Mouse (Mus musculus) megakaryocyte progenitor cell, adult 5-6 weeks (primary cell): Measurements from ENCODE around the gene Slc30a4. TPM values are rescaled to one million over a fixed set of nuclear protein-coding genes. Genes with fewer than 3 reads are reported as not detected.
A peak's percentile ranks its signal among the peaks of the same experiment; 100 is the strongest.

Source experiments
- ATAC-seq: replicated peaks from 2 replicates; pipeline ENCODE4 v1.8.0; 2016; ENCODE audit warnings: mild to moderate bottlenecking, moderate TSS enrichment, inconsistent platforms; ENCODE audit not compliant: poor library complexity
- total RNA-seq, 2 experiments: library from RNA; stranded (forward) in 1 of 2; stranded (reverse) in 1 of 2; fragments of 157-497, 149-512 nt in 1 of 2; fragments of 200-1000 nt in 1 of 2; gene quantifications; 2 replicates each; pipeline versions ENCODE4 v1.2.3 to v1.2.4; 2015 to 2017

Gene Slc30a4
- 1.8 and 2.1 TPM in 2 replicates for total RNA-seq (2015)
- total RNA-seq (2017): 2.5 and 2.7 TPM in 2 replicates

DNA sequence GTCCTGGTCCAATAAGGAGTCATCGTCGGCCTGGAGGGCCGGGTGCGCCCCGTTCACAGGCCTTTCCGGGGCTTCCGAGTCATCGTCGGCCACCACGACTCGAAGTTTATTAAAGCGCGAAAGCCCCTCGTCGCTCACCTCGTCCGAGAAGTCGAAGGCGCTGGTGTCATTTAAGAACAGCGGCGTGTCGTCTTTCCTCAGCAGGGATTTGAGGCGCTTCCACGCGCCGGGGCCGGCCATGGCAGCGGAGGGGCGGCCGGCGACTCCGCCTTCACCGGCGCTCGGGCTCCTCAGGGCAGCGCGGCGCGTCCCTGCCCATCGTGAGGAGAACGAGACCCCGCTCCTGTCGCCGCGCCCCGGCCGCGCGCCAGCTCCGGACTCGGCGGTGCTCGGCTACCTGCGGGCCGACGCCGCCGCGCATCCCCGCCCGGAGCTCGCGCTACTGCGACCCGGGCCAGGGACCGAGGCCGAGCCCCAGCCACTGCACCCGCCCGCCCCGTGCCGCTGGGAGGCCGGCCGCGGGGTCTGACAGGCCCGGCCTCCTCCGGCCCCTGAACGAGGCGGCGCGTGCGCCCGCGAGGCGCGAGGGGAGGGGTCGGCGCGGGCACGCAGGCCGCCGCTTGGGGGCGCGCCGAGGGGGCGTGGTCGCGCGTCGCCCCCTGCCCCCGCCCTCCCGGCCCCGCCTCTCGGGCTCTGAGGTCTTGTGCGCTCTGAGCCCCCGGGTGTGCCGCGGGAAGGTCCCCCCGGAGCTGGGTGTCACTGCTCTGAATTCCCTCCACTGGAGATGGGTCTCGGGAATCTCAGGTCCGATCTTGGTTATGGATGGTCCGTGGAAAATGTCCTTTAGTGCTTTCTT is at the start of gene Slc30a4:
TSS of gene Slc30a4 (minus strand) at position 483 of the 856 bp plus-strand sequence.
- peak; percentile 53 for ATAC-seq

DNA sequence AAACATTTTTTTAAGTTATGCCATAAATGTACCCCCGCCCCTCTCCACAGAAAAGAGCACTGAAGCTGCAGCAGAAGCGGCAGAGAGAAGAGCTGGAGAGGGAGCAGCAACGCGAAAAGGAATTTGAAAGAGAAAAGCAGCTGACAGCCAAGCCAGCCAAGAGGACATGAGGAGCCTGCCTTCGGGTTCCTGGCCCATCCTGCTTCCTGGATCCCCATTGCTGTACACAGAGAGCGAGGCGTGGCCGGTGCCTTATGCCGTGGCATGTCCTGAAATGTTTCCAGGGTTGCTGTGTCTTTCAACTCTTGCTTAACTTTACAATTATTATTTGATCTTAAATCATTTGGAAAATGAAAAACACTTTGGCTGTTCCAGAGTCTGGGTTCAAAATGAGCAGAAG is 44.0 kb upstream of the Slc30a4 start:
- ATAC-seq: no peak

DNA sequence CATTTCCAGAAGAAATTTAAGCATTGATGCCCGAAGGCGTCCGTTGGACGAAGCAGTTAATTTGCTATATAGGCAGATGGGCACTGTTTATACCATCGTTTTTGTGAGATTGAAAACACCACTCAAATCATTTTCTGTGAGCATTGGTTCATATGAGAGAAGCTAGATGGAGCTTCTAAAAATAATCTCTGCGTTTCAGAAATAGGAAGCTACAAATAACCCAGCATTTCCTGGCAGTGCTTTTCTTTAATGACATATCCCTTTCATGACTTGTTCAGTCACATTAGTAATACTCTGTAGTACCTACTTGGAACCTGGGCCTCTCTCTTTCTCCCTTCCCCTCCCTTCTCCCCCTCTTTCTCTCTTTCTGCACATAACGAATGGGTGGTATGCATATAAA is 36.6 kb upstream of the Slc30a4 start:
- ATAC-seq: no peak; the same call in 1 of the 2 replicates

DNA sequence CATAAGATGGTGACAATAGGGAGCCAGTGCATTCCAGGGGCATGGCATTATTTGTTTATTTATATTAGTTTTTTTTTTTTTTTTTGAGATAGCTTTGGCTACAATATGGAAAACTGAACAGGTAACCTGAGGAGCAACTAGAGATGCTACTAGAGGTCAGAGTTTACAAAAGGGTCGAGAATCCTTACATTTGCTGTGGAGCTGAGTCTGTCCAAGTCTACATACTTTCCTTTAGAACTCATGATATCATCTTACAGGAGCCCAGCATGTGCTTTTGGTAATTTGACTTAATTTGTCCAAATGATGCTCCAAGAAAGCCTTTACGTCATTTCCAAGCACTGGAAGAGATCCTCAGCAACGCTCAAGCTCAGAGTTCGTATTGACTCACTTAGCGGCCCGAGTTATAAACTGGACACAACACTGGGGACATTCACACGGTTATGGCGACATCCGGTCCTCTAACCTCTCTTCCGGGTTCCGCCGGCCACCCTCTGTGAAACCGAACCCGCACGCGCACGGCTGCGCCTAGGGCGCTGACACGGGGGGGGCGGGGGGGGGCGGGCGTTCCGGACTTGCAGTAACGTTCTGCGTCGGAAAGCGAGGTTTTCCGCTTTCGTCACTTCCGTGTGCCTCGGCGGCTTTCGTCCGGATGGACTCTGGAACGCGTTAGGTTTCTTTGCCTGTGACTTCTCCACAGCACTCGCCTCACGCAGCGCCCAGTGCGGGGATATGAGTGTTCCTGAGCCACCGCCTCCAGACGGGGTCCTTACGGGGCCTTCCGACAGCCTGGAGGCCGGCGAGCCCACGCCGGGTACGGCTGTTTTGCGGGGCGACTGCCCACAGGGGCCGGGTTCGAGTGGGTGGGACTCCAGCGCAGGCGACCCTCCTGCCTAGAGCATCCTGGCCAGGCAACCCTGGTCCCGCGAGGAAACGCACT is 35.7 kb upstream of the Slc30a4 start, which contains the start of gene Bloc1s6:
TSS of gene Bloc1s6 (plus strand) at position 610 of the 937 bp plus-strand sequence.
- peak; percentile 94 for ATAC-seq

DNA sequence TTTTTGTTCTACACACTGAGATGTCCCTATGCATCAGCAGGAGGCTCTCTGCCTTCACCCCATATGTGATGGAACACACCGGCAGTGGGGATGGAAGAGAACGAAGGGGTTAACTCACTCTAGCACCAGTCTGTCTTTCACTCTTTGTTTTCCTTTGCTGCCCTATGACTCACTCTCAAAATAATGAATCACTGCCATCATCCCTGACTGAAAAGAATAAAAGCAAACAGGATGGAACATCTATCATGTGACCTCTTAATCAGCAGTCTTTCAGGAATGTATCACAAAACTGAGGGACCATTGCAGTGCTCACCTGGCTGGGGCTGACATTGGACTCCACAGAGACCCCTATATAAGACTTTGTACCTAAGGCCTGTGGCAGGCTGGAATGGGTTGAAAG is 29.0 kb upstream of the Slc30a4 start:
- ATAC-seq: no peak

DNA sequence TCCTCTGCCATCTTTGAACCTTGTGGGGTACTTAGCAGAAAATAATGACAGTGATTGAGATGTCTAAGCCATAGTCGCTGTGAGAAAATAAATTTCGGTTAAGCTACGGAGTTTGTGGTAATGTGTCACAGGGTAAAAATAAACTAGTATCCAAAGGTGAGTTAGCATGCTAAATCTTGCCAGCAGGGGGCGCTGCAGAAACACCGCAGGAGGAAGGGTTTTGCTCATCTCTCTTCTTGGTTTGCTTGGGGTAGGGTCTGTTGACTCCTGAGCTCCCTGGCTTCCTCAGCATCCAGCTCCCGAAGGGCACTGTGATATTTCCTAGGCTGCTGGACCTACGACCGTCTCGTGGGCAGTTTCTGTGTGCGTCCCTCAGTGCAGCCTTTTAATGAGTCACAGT is 23.1 kb upstream of the Slc30a4 start:
- peak; percentile 73 for ATAC-seq

DNA sequence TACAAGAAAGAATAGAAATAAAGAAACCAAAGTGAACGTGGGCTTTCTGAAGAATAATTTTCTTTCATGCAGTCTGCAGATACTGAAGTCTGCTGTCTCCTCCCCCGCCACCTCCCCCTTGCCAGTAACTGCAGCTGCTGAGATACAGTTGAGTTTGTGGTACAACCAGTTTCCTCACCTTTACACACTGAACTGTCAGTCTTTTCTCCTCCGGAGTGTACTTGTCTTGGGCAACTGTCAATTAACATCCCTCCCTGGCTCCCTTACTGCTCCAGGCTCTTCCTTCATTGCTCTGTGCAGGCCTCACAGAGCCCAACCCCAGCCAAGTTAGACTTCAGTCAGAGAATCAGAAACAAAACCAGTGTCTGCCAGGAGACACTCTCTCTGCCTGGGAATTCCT is 18.1 kb upstream of the Slc30a4 start:
- ATAC-seq: peak; percentile 44

DNA sequence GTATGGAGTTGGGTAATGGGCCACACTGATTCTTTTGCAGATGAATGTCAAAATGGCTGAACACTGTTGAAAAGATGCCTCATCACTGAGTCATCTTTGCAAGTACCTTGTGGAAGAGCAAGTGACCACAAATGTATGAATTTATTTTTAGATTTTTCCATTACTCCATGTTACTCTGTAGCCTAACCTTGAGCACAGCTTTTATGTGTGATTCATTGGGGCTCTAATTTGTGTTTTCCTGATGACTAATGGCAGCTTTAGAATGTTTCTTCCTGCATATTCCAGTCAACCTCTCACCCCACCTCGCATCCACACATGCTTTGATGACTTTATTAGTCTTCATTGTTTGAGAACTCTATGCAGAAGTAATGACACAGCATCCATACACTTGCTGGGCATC is 16.8 kb upstream of the Slc30a4 start:
- no peak for ATAC-seq

DNA sequence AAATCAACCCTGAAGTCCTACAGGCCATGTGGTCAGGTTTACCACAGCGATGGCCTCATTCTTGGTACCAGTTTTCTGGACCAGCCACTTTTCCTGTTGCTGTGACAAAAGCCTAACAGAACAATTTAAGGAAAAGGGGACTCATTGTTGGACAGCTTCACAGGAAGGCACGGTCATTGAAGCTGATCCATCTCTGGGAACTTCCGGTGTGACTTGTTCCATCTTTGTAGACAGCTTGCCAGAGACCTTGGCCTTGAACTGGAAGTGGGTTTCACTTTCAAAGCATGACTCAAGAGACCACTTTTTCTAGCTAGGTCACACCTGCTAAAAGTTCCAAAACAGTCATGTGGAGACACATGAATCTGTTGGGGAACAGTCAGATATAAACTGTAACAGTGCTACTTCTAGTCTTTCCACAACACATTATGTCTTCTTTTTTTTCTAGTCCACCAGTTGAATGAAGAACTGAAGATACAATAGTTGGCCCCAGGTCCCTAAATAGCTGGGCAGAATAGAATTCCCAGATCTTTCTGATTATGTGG is 13.9 kb upstream of the Slc30a4 start:
- no peak for ATAC-seq

DNA sequence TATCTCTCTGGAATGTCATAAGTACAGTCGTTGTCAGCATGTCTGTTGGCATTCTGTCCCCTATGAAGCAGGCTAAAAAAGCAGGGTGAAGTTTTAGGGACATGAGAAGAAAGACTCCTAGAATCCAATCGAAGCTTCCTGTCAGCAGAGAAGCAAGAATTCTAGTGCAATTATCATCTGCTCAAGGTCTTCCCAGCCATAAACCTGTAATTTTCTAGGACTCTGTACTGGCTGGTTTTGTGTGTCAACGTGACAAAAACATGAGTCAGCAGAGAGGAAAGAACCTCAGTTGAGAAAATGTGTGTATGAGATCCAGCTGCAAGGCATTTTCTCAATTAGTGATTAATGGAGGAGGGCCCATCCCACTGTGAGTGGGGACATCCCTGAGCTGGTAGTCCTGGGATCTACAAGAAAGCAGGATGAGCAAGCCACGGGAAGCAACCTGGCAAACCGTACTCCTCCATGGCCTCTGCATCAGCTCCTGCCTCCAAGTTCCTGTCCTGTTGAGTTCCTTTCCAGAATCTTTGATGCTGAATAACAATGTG is 12.8 kb upstream of the Slc30a4 start:
- ATAC-seq: no peak

DNA sequence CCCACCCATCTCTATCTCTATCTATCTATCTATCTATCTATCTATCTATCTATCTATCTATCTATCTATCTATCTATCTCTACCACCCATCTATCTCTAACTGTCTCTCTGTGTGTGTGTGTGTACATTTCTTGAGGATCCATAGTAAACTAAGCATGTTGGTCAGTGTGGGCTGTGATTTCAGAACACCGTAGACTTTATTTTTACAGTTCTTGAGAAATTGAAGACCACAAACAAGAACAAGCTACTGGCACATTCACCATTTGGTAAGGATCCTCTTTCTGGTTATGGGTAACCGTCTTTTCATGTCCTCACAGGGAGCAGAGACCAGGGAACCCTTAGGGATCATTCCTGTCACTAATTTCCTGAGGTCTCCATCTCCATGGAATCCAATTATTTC is 10.4 kb upstream of the Slc30a4 start:
- ATAC-seq: peak; percentile 48; the same call in 1 of the 2 replicates

DNA sequence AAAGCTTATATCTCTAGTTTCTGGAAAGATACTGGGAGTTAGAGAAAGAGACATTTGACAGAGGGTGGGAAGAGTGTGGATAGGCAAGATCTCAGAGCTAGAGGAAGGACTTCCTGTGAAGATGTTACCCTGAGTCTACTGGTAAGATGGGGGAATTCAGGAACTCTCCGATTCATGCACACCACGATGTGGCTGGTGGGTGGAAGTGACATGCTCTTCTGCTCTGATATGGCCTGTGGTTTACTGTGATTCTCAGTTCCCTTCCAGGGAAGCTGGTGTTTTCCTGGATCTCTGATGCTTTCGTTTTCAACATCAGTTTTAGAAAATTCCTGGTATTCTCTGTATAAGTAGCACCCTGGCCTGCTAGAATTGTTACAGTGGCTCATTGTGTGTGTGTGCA is 9.4 kb upstream of the Slc30a4 start:
- peak; percentile 86 for ATAC-seq

DNA sequence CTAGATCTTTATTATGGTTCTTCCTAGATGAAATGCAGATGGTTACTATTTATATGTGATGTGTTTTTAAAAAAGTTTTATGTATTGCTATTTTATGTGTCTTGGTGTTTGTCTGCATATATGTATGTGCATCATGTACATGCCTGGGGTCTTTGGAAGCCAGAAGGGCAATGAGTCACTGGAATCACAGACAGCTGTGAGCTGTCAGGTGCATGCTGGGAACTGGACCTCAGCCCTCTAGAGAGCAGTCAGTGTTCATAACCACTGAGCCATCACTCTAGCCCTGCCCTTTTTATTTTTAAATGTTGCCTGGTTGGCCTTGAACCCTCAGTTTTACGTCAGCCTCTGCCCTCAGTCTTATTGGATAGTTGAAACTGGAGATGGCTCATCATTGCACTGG is 6.7 kb upstream of the Slc30a4 start:
- ATAC-seq: no peak

DNA sequence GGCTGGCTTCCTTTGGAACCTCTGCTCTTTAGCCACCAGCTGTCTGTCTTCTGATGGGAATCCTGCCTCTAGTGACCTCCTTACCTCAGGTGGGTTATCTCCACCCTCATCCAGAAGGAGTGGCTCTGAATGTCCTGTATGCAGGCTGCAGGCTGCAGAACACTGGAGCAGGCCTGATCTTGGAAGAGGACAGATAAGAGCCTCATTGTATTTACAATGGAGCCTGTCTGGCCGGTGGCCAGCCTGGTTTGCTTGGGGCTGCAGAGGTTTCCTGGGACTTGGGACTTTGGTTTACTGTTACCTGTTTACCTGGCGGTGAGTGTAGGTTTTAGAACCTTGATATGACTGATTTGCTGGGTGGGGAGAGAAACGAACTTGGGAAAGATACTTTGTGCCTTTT is 5.6 kb upstream of the Slc30a4 start:
- ATAC-seq: no peak

DNA sequence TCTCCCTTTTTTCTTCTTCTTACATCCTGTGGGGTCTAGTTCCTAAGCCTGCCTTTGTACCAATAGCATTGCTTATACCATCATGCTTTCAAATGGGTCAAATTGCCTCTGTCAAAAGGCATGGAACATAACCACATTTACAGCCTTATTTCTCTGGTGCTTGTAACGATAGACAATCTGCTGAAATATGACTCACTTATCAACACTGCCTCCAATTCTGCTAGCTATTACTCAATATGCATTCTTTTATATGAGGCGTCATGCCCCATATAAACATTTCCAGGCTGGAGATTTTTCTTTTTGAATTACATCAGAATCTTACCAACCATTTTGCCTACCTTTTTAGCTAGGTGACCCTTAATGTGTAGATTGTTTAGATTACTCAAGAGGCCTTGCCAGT is 2.1 kb upstream of the Slc30a4 start:
- no peak for ATAC-seq

DNA sequence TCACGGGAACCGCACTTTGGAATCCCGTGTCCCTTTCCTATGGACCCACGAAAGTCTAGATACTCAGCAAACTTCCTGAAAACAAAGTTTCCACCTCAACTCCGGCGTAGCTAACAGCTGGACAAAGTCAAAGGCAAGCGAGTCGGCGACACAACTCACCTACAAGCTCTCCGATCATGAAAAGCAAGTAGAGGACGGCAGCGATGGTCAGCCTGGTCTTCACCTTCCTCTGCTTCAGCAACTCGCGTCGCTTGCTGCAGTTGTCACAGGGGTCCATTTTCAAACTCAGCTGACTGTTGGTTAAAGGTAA is 637 bp downstream of the Slc30a4 start:
- ATAC-seq: peak; percentile 16

DNA sequence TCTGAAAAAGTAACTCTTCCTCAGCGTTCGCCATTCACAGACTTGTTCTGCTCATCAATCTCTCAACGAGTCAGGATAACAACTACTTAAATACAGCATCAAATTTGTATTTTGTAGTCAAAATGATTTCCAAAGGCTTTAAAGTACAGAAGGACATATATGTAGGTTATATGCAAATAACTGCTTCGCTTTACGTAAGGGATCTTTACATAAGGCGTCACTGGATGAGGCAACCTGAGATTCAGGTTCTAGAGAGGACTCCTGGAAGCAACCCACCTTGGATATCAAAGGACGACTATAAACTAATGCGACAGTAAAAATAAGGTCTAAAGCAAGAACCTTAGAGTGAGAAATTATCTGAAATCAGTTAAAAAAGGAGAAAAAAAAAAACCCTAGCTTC is 1.5 kb downstream of the Slc30a4 start:
- no peak for ATAC-seq

DNA sequence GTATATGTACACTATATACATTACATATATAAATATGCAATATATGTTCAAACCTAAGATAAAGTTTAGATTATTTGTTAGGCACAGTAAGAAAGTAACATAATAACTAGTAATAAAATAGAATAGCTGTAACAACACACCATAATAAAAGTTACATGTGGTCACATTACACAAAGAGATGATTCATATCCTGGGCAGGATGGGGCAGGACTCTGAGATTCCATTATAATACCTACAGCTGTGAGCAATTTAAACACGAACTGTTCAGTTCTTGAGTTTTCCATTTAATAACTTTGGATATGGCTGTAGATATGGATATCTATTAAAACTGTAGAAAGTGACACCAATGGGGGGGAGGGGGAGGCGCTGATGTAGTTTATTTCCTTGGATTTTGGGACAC is 4.9 kb downstream of the Slc30a4 start:
- no peak for ATAC-seq

DNA sequence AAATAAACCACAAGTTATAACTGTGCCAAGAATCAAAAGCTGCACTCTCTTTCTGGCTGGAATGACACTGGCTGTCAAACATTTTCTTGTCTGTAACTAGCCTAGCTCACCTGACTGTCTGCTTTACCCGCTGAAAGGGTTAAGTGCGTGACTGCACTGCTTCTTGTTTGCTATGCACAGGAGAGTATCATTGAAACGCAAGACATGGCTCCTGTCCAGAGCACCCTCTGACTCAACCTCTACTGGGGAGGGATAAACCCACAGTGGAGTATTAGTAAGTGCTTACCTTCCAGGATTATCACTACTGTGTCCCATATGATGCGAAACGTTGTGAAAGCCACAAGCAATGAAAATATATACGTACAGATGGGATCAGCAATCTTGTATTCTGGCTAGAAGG is 15.8 kb downstream of the Slc30a4 start:
- ATAC-seq: no peak

DNA sequence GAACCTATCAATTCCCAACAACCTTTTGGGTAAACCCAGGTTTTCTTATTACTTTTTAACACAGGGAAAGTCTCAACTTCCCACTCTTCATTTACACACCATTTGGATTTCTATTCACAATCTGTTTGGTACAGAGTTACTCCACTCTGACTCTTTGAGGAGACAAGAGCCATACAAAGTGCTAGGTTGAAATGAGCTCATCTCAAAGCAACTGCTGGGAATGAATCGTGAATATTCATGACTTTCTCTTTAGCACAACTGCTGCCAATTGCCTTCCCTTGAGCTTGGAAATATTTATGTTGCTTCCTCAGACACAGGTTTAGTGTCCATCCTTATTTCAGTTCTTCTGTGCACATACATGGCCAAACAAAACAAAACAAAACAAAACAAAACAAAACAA is 18.8 kb downstream of the Slc30a4 start:
- ATAC-seq: no peak

DNA sequence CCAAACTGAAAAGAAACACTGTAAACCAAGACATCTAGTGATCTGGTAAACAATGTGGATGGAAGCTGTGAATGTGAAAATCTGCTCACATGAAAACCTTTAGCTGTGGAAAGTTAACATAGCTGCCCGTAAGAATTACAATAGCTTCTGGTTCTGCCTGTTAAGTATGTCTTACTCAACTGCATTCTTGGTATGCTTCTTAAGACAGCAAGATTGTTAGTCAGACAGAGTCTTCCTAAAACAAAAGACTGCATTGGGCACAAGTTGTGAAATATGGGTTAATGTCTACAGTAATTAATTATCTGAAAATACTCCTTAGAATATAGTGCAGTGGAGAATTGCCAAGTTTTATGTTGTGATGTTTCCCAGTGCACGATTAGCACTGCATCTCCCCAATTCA is 19.9 kb downstream of the Slc30a4 start:
- no peak for ATAC-seq
